9 mouse cellular contexts compared by ENCODE assay signal in genomic region chr10:20171209-20171608, GRCm38 (mm10). TPM values are rescaled to one million over a fixed set of nuclear protein-coding genes. Genes with fewer than 3 reads are reported as not detected.
DNase-seq lines count a peak whose midpoint lies in the region; ATAC-seq and TF ChIP-seq lines count a peak whose summit lies in the region.
"Had no signal": no experiment of that assay in that cellular context is flagged by ENCODE, and none has a peak within 500 bp of the region (broad histone marks: within the 10 kb centered on the region; RNA-seq: fewer than 3 reads in every experiment).

No protein-coding gene starts in this region.

- TF ChIP-seq CTCF in left cerebral cortex, adult 2 months (IDR thresholded peaks at IDR 0.05), result no peak

- H3K9ac ChIP-seq in forebrain, embryonic 13.5 days, result peak overlapping the region; percentile 55; the same call in 1 of the 2 replicates
- no peak overlapping the region for H3K9ac ChIP-seq in kidney, embryonic 15.5 days
- H3K9ac ChIP-seq in neural tube, embryonic 15.5 days (replicated peaks), result 0 out of 2 replicates have a peak overlapping the region, but pooled peaks have one; percentile 32

- DNase-seq in left cerebral cortex, adult 2 months (ENCODE audit: extremely low spot score in 1 of 2, low spot score in 2 of 2), result peak in 1 of 2 experiments; percentile 35
- no peak for DNase-seq in left cerebral cortex, postnatal 4 days
- no peak for DNase-seq in gastrocnemius, postnatal 25 days
- DNase-seq in ovary, postnatal 10 days (ENCODE audit: low spot score), result no peak
- no peak for DNase-seq in thymus, postnatal 25 days

- intact Hi-C loops in left cerebral cortex, adult 2 months (cut with DNase I), result loop anchor here (2.0 to 10.0 kb wide), 3 partner anchors 22 to 784 kb away; partner anchors contain the start of genes Ahi1 and Map7
- intact Hi-C loops in left cerebral cortex, postnatal 4 days (cut with DNase I), result no loop called here

- H3K27me3 ChIP-seq in forebrain, embryonic 13.5 days, result no peaks in the 10 kb centered on the region
- H3K27me3 ChIP-seq in kidney, embryonic 15.5 days, result no peaks in the 10 kb centered on the region
- no peaks in the 10 kb centered on the region for H3K27me3 ChIP-seq in neural tube, embryonic 15.5 days (replicated peaks)

- 68% methylated on average over 12 of the region's 12 CpGs for WGBS in forebrain, embryonic 13.5 days
- WGBS in kidney, embryonic 15.5 days, result 50% methylated on average over 12 of the region's 12 CpGs
- WGBS in neural tube, embryonic 15.5 days, result 47% methylated on average over 12 of the region's 12 CpGs

- peak; percentile 20; the same call in 1 of the 2 replicates for ATAC-seq in forebrain, embryonic 13.5 days
- ATAC-seq in kidney, embryonic 15.5 days (replicated peaks; ENCODE audit: low FRiP score), result peak; percentile 44; the same call in 1 of the 2 replicates
- ATAC-seq in neural tube, embryonic 15.5 days (ENCODE audit: low FRiP score), result peak; percentile 48; the same call in 1 of the 2 replicates

- no peaks in the 10 kb centered on the region for H3K36me3 ChIP-seq in forebrain, embryonic 13.5 days (ENCODE audit: poor library complexity, severe bottlenecking)
- H3K36me3 ChIP-seq in kidney, embryonic 15.5 days, result no peaks in the 10 kb centered on the region
- H3K36me3 ChIP-seq in neural tube, embryonic 15.5 days, result no peaks in the 10 kb centered on the region

- H3K9me3 ChIP-seq in forebrain, embryonic 13.5 days (replicated peaks), result no peaks in the 10 kb centered on the region
- no peaks in the 10 kb centered on the region for H3K9me3 ChIP-seq in kidney, embryonic 15.5 days (replicated peaks)
- no peaks in the 10 kb centered on the region for H3K9me3 ChIP-seq in neural tube, embryonic 15.5 days (replicated peaks)

- H3K27ac ChIP-seq in left cerebral cortex, adult 2 months, result peak overlapping the region; percentile 97
- H3K27ac ChIP-seq in forebrain, embryonic 13.5 days, result peak overlapping the region; percentile 51
- H3K27ac ChIP-seq in kidney, embryonic 15.5 days, result peak overlapping the region; percentile 51
- peak overlapping the region; percentile 60; the same call in 1 of the 2 replicates for H3K27ac ChIP-seq in neural tube, embryonic 15.5 days (replicated peaks)
- H3K27ac ChIP-seq: gastrocnemius, adult 2 months had no signal

- peak overlapping the region; percentile 57 for H3K4me3 ChIP-seq in left cerebral cortex, adult 2 months
- H3K4me3 ChIP-seq in forebrain, embryonic 13.5 days, result peak overlapping the region; percentile 32
- no peak overlapping the region for H3K4me3 ChIP-seq in kidney, embryonic 15.5 days (replicated peaks)
- peak overlapping the region; percentile 38 for H3K4me3 ChIP-seq in neural tube, embryonic 15.5 days (replicated peaks)

- H3K4me1 ChIP-seq in forebrain, embryonic 13.5 days, result peaks cover 22% of the 10 kb centered on the region
- peaks cover 34% of the 10 kb centered on the region for H3K4me1 ChIP-seq in kidney, embryonic 15.5 days
- H3K4me1 ChIP-seq in neural tube, embryonic 15.5 days, result peaks cover 25% of the 10 kb centered on the region

- peak overlapping the region; percentile 63 for H3K4me2 ChIP-seq in forebrain, embryonic 13.5 days
- H3K4me2 ChIP-seq in kidney, embryonic 15.5 days, result peak overlapping the region; percentile 55
- peak overlapping the region; percentile 65 for H3K4me2 ChIP-seq in neural tube, embryonic 15.5 days

RNA-seq across cellular contexts. Expression of gene Map7, which starts 22.9 kb away (rescaled TPM):
- 100 to 1,000 TPM; 102 to 118 TPM for total RNA-seq in left cerebral cortex, adult 2 months (2021)
- 10 to 100 TPM; 12.6 to 19.4 TPM for total RNA-seq in left cerebral cortex, postnatal 4 days (2021)
- polyA plus RNA-seq in forebrain, embryonic 13.5 days (2015; fragmentation: Nextera tagmentation; extraction: Ambion mirVana), result 4.1 and 4.4 TPM in 2 replicates
- 26.7 and 28.8 TPM in 2 replicates for polyA plus RNA-seq in kidney, embryonic 15.5 days (2015; fragmentation: Nextera tagmentation; extraction: Ambion mirVana)
- polyA plus RNA-seq in neural tube, embryonic 15.5 days (2015; fragmentation: Nextera tagmentation; extraction: Ambion mirVana), result 13.9 and 17.9 TPM in 2 replicates
- 1 to 10 TPM; 2.3 to 3.7 TPM for total RNA-seq in gastrocnemius, postnatal 25 days (2021)

Comparison
In these comparisons a context has a peak if more than half of its experiments do, and no peak if none do; other contexts are left out.
1. RNA of gene Map7, which starts 22.9 kb away (total RNA-seq): 102 to 118 TPM in left cerebral cortex, adult 2 months; 12.6 to 19.4 TPM in left cerebral cortex, postnatal 4 days and 2.3 to 3.7 TPM in gastrocnemius, postnatal 25 days; every median in the first group is over 4 times any median in the second.
2. Peak in every context shown above with its lines, with median percentiles within 50 percentile points of each other: H3K27ac ChIP-seq, ATAC-seq and H3K4me2 ChIP-seq.